Mouse (Mus musculus) Muller cell, postnatal 12 days (primary cell): Measurements from ENCODE around the gene Tmem231.

Experiments used
- DNase-seq: peaks from one replicate; pipeline ENCODE4 v3.0.0-alpha.2; 2015; ENCODE audit errors: inconsistent ontology term

Gene Tmem231

DNA sequence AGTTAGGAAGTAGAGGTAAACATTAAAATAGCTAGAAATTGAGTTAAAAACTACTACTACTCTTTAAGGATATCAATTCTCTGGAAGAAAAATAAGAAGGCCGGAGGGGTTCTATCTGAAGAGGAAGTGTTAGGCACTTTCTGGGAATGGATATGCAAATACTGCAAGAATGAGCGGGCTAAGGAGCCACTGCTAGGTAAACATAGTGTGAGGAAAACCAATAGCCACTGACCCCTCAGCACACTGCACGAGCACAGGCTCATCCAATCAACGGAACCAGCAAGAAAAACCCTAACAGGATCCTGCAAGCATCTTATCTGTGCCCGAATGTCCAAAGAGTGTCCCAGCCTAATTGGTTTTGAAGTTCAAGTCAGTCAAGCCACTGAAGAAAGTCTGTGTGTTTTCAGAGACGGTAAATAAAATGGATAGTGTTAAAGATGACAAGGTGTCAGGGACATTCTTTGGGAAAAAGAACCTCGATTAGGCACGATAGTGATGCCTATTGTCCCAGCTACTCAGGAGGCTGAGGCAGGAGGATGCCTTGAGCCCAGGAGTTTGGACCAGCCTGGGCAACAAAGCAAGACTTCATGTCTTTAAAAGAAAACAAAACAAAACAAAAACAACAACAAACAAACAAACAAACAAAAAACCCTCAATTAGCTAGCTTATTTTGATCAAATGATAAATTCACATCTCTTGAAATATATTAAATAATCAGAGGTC, 68.4 kb downstream of the Tmem231 start:
- DNase-seq = no peak

- no peak for DNase-seq
Measured at GRCm38 (mm10) chr8:111864648-111865047, 69.0 kb downstream of the Tmem231 start.

GRCm38 (mm10) chr8:111863280-111863679, 70.4 kb downstream of the Tmem231 start:
- DNase-seq = no peak
